Mouse (Mus musculus): Measurements from ENCODE around the gene Aurka. TPM values are rescaled to one million over a fixed set of nuclear protein-coding genes. Genes with fewer than 3 reads are reported as not detected.

Aurka gene
- polyA plus RNA-seq (2016; fragmentation: Nextera tagmentation; extraction: Ambion mirVana) = 155 and 160 TPM in 2 replicates

DNA sequence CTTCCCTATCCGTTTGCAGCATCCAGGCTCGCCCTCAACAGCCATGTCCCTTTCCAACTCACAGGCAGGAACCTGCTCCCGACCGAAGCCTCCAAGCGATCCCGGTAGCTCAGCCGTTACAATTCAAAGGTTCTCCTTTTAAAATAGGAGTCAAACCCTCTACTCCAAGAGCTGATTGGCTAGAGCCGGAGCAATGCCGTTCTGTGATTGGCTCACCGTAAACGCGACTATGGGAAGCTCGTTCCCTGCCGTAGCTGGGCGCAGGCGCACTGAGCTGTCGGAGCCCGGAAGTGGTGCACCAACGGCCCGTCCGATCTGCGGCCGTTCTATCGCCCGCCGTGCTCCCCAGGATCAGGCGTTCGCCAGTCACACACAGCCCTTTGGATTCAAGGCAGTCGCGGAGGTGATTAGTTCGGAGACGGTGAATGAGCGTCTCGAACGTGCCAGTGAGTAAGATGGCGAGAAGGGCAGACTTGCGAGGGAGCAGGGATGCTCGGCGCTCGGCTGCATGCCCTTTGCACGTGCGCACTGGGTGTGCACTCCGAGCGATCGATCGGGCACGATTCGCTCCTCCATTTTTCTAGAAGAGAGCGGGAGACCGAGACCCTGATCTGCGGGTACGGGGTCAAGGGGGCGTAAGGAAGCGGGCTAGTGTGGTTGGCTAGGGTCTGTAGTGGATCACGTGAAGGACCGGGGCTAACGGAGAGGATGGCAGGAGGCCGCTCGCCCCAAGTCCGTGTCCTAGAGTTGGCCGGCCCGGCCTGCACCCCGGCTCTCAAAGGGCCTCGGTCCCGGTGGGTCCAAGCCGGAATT is at the start of gene Aurka, which contains the start of gene Cstf1:
TSS of gene Aurka (minus strand) at position 125 of the 813 bp plus-strand sequence.
TSS of gene Cstf1 (plus strand) at position 271 of the 813 bp plus-strand sequence.
- H3K36me3 ChIP-seq = peaks cover 60% of the 10 kb centered on the region
- WGBS = under 1% methylated on average over 66 of the region's 66 CpGs
- peak within 1 kb of the TSS; percentile 87 for H3K4me2 ChIP-seq
- peaks cover 30% of the 10 kb centered on the region for H3K4me1 ChIP-seq (replicated peaks)
- H3K27ac ChIP-seq = peak within 1 kb of the TSS; percentile 87
- peak within 1 kb of the TSS; percentile 91 for H3K4me3 ChIP-seq (replicated peaks)
- no peaks in the 10 kb centered on the region for H3K9me3 ChIP-seq
- peak; percentile 98 for ATAC-seq (ENCODE audit: insufficient number of reproducible peaks, insufficient read depth, low FRiP score, low TSS enrichment, low read depth)
- peak within 1 kb of the TSS; percentile 91 for H3K9ac ChIP-seq (replicated peaks)
- H3K27me3 ChIP-seq = no peaks in the 10 kb centered on the region

- peaks cover 4% of the 10 kb centered on the region; the same call in 1 of the 2 replicates for H3K4me1 ChIP-seq (replicated peaks)
- H3K27me3 ChIP-seq = peaks cover 3% of the 10 kb centered on the region; the same call in 1 of the 2 replicates
- no peak for ATAC-seq (ENCODE audit: insufficient number of reproducible peaks, insufficient read depth, low FRiP score, low TSS enrichment, low read depth)
- no peaks in the 10 kb centered on the region for H3K9me3 ChIP-seq
- WGBS = 93% methylated on average over 5 of the region's 5 CpGs
- no peak overlapping the region for H3K9ac ChIP-seq (replicated peaks)
- no peak overlapping the region for H3K4me2 ChIP-seq
- no peak overlapping the region for H3K4me3 ChIP-seq (replicated peaks)
- no peaks in the 10 kb centered on the region for H3K36me3 ChIP-seq
- no peak overlapping the region for H3K27ac ChIP-seq
These were observed 47.9 kb upstream of the Aurka start for GRCm38 (mm10) chr2:172418208-172418607.

DNA sequence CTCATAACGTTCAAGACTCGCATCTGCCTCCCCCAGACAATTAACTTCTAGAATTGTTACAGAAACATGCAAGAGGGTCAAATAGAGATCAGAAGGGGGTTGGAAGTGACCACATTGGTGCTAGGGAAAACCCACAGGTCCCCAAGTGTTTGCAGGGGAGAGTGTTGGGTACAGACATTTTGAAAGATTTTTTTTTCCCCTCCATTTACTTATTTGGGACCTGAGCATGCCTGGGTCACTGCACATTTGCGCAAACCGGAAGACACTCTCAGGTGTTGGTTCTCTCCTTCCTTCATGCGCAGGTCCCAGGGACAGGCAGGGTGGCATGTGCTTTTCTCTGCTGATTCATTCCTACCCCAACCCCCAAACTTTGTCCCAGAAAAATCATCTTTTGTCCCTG is 46.5 kb upstream of the Aurka start:
- peaks cover 3% of the 10 kb centered on the region; the same call in 1 of the 2 replicates for H3K27me3 ChIP-seq
- no peak for ATAC-seq (ENCODE audit: insufficient number of reproducible peaks, insufficient read depth, low FRiP score, low TSS enrichment, low read depth)
- H3K4me3 ChIP-seq (replicated peaks) = no peak overlapping the region
- no peak overlapping the region for H3K4me2 ChIP-seq
- no peak overlapping the region for H3K9ac ChIP-seq (replicated peaks)
- H3K27ac ChIP-seq = no peak overlapping the region
- peaks cover 13% of the 10 kb centered on the region for H3K4me1 ChIP-seq (replicated peaks)
- 90% methylated on average over 5 of the region's 5 CpGs for whole genome bisulfite sequencing
- no peaks in the 10 kb centered on the region for H3K9me3 ChIP-seq
- no peaks in the 10 kb centered on the region for H3K36me3 ChIP-seq

GRCm38 (mm10) chr2:172416218-172416617 is 45.9 kb upstream of the Aurka start:
- H3K4me1 ChIP-seq (replicated peaks) = peaks cover 13% of the 10 kb centered on the region
- no peak overlapping the region for H3K4me2 ChIP-seq
- ATAC-seq (ENCODE audit: insufficient number of reproducible peaks, insufficient read depth, low FRiP score, low TSS enrichment, low read depth) = no peak
- WGBS = 60% methylated on average over 12 of the region's 12 CpGs
- H3K36me3 ChIP-seq = no peaks in the 10 kb centered on the region
- H3K4me3 ChIP-seq (replicated peaks) = no peak overlapping the region
- H3K9ac ChIP-seq (replicated peaks) = no peak overlapping the region
- no peaks in the 10 kb centered on the region for H3K9me3 ChIP-seq
- peaks cover 3% of the 10 kb centered on the region; the same call in 1 of the 2 replicates for H3K27me3 ChIP-seq
- H3K27ac ChIP-seq = no peak overlapping the region

GRCm38 (mm10) chr2:172413894-172414293 is 43.6 kb upstream of the Aurka start:
- no peak for ATAC-seq (ENCODE audit: insufficient number of reproducible peaks, insufficient read depth, low FRiP score, low TSS enrichment, low read depth)
- no peak overlapping the region for H3K27ac ChIP-seq
- H3K9me3 ChIP-seq = no peaks in the 10 kb centered on the region
- H3K4me1 ChIP-seq (replicated peaks) = peaks cover 13% of the 10 kb centered on the region
- H3K4me3 ChIP-seq (replicated peaks) = no peak overlapping the region
- WGBS = 49% methylated on average over 5 of the region's 5 CpGs
- peaks cover under 1% of the 10 kb centered on the region; the same call in 1 of the 2 replicates for H3K27me3 ChIP-seq
- no peaks in the 10 kb centered on the region for H3K36me3 ChIP-seq
- H3K9ac ChIP-seq (replicated peaks) = no peak overlapping the region
- H3K4me2 ChIP-seq = no peak overlapping the region

DNA sequence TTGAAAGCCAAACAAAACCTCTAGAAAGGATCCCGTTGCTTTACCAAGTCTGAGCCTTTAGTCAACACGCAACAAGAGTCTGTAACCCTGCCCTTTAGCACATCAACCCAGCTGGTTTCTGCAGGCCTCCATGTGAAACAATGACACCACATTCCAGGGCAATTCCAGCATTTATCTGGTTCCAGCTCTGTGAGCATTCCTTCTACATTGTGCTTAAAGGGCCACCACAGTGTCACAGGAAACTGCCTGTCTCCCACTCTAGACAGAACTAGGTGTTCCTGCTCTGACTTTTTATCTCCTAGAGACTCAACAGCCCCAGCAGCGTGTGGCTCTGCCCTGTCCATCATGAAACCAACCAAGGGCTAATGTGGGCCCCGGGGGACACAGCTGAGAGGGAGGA is 42.9 kb upstream of the Aurka start:
- H3K4me3 ChIP-seq (replicated peaks) = no peak overlapping the region
- no peaks in the 10 kb centered on the region for H3K9me3 ChIP-seq
- peaks cover under 1% of the 10 kb centered on the region; the same call in 1 of the 2 replicates for H3K27me3 ChIP-seq
- no peak for ATAC-seq (ENCODE audit: insufficient number of reproducible peaks, insufficient read depth, low FRiP score, low TSS enrichment, low read depth)
- no peak overlapping the region for H3K4me2 ChIP-seq
- 33% methylated on average over 4 of the region's 4 CpGs for WGBS
- no peak overlapping the region for H3K9ac ChIP-seq (replicated peaks)
- H3K36me3 ChIP-seq = no peaks in the 10 kb centered on the region
- H3K27ac ChIP-seq = no peak overlapping the region
- H3K4me1 ChIP-seq (replicated peaks) = peaks cover 13% of the 10 kb centered on the region

- Histone ChIP-seq H3K27ac (no peak overlapping the region), H3K27me3 (peaks cover 3% of the 10 kb centered on the region; the same call in 1 of the 2 replicates), H3K4me3 (replicated peaks) (no peak overlapping the region), H3K4me2 (0 out of 2 replicates have a peak overlapping the region, but pooled peaks have one; percentile 4), H3K9ac (replicated peaks) (no peak overlapping the region), H3K36me3 (no peaks in the 10 kb centered on the region), H3K4me1 (replicated peaks) (peaks cover 13% of the 10 kb centered on the region), H3K9me3 (no peaks in the 10 kb centered on the region)
- no peak for ATAC-seq (ENCODE audit: insufficient number of reproducible peaks, insufficient read depth, low FRiP score, low TSS enrichment, low read depth)
- 22% methylated on average over 9 of the region's 9 CpGs for WGBS
These were observed 42.1 kb upstream of the Aurka start for GRCm38 (mm10) chr2:172412454-172412853.

DNA sequence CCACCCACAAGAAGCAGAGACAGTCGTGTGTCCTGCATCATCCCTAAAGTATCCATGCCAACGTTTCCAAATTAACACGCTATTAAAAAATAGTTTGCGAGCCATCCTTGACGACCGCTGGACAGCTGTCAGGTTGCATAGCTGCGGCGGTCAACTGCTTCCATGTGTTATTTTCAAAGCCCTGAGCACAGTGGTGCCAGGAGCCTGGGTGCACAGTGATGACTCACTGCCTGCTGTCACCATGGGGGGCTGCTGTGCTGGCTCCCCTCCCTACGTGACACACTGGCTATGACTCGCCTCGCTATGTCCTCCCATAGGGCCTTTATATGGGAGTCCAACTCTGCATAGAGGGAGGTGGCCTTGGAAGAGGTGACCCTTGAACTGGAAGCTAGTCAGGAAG is 40.8 kb upstream of the Aurka start:
- H3K4me3 ChIP-seq (replicated peaks) = no peak overlapping the region
- H3K9ac ChIP-seq (replicated peaks) = no peak overlapping the region
- peaks cover 3% of the 10 kb centered on the region; the same call in 1 of the 2 replicates for H3K27me3 ChIP-seq
- no peaks in the 10 kb centered on the region for H3K9me3 ChIP-seq
- H3K36me3 ChIP-seq = no peaks in the 10 kb centered on the region
- no peak overlapping the region for H3K4me2 ChIP-seq
- peaks cover 13% of the 10 kb centered on the region for H3K4me1 ChIP-seq (replicated peaks)
- ATAC-seq (ENCODE audit: insufficient number of reproducible peaks, insufficient read depth, low FRiP score, low TSS enrichment, low read depth) = no peak
- 70% methylated on average over 11 of the region's 11 CpGs for WGBS
- no peak overlapping the region for H3K27ac ChIP-seq

DNA sequence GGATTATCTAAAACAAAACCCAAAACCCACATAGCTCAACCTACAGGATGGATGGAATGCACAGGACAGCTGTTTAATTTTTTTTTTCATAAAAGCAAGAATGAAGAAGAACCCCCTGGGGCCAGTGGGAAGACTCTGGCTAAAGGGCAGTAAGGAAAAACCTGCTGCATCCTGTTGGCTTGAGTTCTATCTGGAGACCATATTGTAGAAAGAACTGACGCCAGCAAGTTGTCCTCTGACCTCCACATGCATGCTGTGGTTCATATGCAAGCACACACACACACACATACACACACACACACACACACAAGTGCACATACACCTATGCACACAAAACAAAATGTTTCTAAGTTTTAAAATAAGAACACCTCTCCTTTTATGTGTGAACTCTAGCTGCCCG is 40.4 kb upstream of the Aurka start:
- no peak overlapping the region for H3K9ac ChIP-seq (replicated peaks)
- peaks cover 13% of the 10 kb centered on the region for H3K4me1 ChIP-seq (replicated peaks)
- H3K4me2 ChIP-seq = no peak overlapping the region
- ATAC-seq (ENCODE audit: insufficient number of reproducible peaks, insufficient read depth, low FRiP score, low TSS enrichment, low read depth) = no peak
- WGBS = 66% methylated on average over 2 of the region's 2 CpGs
- H3K4me3 ChIP-seq (replicated peaks) = no peak overlapping the region
- no peak overlapping the region for H3K27ac ChIP-seq
- no peaks in the 10 kb centered on the region for H3K9me3 ChIP-seq
- no peaks in the 10 kb centered on the region for H3K36me3 ChIP-seq
- 0 out of 2 replicates have a peak, but pooled peaks cover 3% of the 10 kb centered on the region for H3K27me3 ChIP-seq

DNA sequence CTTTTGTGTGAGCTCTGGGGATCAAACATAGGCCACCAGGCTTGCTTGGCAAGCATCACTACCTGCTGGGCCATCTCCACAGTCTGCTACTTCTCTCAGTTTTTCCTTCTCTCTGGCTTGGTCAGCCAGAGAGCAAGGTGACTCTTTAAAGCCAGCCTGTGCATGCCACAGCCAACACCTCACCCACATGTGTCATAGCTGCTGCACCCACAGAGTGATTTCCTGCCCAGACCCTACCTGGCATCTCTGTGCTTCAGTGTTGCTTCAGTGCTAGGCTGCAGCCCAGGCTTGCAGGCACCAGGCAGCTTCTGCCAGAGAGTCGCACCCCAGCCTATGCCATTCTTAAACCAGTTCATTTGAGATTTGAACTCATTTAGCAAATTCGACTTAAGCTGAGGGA is 37.2 kb upstream of the Aurka start:
- peaks cover 2% of the 10 kb centered on the region for H3K4me1 ChIP-seq (replicated peaks)
- no peak overlapping the region for H3K4me3 ChIP-seq (replicated peaks)
- no peak overlapping the region for H3K9ac ChIP-seq (replicated peaks)
- WGBS = 81% methylated on average over 2 of the region's 2 CpGs
- no peak for ATAC-seq (ENCODE audit: insufficient number of reproducible peaks, insufficient read depth, low FRiP score, low TSS enrichment, low read depth)
- H3K36me3 ChIP-seq = no peaks in the 10 kb centered on the region
- H3K27me3 ChIP-seq = 0 out of 2 replicates have a peak, but pooled peaks cover 7% of the 10 kb centered on the region
- no peaks in the 10 kb centered on the region for H3K9me3 ChIP-seq
- H3K4me2 ChIP-seq = no peak overlapping the region
- no peak overlapping the region for H3K27ac ChIP-seq

DNA sequence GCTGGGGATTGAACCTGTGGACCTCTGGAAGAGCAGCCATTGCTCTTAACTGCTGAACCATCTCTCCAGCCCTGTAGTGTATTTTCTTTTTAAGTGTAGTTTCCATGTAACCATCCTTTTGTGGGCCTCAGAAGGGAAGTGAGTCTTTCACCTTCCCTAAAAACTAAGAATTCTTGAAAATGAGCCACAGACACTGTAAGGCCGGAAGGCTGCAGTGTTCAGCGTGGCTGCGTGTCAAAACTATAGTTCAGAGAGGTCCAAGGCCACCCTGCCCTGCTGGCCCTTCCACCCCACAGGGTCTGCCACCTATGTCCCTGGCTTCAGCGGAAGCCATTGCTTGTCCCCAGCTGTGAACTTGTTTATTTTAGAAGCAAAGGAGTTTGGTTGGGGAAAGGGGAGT is 35.8 kb upstream of the Aurka start:
- WGBS = 78% methylated on average over 4 of the region's 4 CpGs
- no peaks in the 10 kb centered on the region for H3K36me3 ChIP-seq

More for the DNA sequence above, 35.8 kb upstream of the Aurka start:
- Histone ChIP-seq H3K4me3 (replicated peaks) (no peak overlapping the region), H3K27ac (no peak overlapping the region), H3K27me3 (0 out of 2 replicates have a peak, but pooled peaks cover 7% of the 10 kb centered on the region), H3K9ac (replicated peaks) (no peak overlapping the region), H3K4me1 (replicated peaks) (no peaks in the 10 kb centered on the region; the same call in 1 of the 2 replicates), H3K9me3 (no peaks in the 10 kb centered on the region), H3K4me2 (no peak overlapping the region)
- ATAC-seq (ENCODE audit: insufficient number of reproducible peaks, insufficient read depth, low FRiP score, low TSS enrichment, low read depth) = no peak

Data from limb, embryonic 12.5 days (tissue).